Mouse (Mus musculus) gastrocnemius, postnatal 4 days (tissue): ENCODE data around the gene Kel. TPM values are rescaled to one million over a fixed set of nuclear protein-coding genes. Genes with fewer than 3 reads are reported as not detected.

ENCODE experiments used
- DNase-seq, 2 experiments: peaks; one replicate each; pipeline ENCODE4 v3.0.0; 2021 to 2022; ENCODE audit warnings: low spot score in 2 of 2, mixed read lengths in 2 of 2
- total RNA-seq, 2 experiments: library from RNA; stranded (reverse); gene quantifications; 2 replicates each; pipeline ENCODE4 v1.2.3; 2021

Gene Kel
- total RNA-seq, 2 experiments from 2014 or later, result 0.78 to 1.4 TPM

DNA sequence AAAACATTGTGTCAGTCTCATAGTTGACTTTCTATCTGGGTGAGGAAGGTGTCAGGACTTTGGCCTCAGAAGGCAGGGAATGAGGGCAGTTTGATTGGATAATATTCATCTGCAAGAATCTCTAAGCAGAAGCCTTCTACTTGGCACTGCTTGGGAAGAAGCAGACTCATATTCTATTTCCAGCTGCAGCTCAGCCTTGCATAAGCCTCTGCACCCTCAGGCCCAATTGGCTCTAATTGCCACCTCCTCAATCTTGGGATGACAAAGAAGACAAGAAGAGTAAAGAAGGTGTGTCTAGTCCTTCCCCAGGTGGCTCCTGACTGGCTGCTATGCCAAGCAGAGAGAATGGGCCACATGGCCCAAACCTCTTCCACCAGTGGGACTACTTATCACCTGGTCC lies 57.5 kb downstream of the Kel start:
- DNase-seq, result no peak

DNA sequence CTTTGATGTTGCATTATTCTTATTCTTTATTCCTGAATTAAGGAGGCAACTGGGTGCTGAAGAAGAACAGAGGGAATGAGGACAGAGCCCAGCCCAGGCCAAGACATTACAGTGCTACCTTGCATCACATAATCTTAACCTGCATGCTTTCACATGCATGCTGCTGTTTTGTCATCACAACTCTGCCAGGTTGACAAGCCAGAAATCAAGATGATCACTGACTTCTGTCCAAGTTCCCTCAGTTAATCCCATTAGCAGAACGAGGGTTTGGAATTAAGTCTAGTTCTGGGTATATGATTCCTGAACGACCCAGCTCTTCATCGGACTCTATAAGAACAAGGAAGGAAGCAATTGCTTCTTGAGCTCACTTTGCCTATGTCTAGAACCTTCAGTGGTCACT lies 57.9 kb downstream of the Kel start:
- no peak for DNase-seq

DNA sequence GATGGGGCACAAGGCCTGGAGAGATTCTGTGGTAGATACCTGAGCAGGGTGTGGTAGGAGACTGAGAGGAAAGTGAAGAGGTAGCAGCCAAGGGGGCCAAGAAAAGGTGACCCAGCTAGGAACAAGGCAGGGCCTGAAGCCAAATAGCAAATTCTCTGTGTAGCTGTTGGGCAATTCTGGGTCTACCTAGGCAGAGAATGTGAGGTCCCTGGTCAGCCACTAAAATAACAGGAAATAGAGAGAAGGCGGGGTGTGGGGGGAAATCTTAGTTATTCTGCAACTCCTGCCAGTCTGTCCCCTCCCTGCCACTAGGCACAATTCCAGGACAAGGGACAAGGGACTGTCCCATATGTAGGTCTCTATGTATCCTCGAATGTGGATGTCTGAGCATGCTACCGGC lies 60.9 kb downstream of the Kel start:
- no peak for DNase-seq

DNA sequence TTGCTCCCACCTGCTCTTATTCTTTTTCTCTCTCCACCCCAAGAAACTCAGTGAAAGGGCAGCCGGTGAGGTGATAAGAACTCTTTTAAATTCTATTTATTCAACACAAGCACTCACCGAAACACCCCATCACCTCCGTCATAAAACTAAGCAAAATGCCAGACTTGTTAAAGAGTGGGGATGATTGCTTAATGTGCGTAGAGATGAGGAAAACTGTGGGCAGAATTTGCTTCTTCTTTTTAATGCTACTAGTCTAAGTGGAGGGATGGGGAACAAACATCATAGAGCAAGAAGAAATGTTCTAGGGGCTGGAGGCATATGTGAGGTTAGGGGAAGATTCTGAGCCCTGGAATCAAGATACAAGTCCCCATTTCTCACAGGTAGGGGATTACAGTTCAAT lies 61.4 kb downstream of the Kel start:
- no peak for DNase-seq

DNA sequence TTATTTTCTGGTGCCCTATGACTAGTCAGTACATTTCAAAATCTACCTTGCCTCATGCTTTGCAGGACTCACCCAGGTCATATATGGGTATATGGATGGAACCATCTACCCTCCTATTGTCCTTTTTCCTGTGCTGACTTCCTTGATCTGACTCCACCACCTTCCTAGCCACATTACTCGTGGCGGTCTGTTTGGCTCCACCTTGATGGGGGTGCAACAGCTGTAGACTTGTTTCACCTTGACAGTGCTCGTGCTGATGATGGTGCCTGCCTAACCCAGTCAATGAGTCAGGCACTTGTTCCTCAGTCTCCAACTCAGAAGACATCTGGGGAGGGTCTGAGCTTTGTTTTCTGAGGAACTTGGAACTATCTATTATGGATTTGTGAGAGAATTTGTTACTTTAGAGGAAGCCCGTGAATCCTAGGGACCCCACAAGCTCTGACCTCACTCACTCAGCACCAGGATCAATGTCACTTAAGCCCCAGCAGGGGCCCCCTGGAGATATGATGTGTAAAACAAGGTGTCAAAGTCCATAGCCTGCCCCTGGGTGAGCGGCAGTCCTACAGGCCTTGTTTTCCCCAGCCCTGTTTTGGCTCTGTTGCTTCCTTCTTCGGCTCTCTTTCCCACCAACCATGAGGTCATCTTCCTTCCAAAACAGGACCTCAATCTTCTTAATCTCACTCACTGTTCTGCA lies 62.8 kb downstream of the Kel start:
- DNase-seq, result no peak

DNA sequence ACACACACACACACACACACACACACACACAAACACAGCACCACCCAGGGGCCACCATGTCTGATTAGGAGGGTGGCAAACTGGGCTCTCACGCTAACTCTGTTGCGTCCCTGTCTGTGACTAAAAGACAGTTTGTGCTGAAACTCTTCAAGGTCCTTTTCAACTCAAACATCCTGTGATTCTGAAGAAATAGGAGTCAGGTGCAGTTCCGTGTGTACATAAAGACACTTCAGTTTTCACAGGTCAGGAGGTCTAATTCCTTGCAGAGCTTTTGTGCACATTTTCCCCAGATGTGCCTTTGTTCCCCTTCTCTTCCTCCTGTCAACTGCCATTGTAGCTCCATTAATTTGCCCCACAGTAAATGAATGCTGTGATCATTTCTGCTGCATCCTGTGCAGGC lies 63.7 kb downstream of the Kel start:
- no peak for DNase-seq

GRCm38 (mm10) chr6:41637927-41638506 lies 66.1 kb downstream of the Kel start:
- DNase-seq, result no peak

DNA sequence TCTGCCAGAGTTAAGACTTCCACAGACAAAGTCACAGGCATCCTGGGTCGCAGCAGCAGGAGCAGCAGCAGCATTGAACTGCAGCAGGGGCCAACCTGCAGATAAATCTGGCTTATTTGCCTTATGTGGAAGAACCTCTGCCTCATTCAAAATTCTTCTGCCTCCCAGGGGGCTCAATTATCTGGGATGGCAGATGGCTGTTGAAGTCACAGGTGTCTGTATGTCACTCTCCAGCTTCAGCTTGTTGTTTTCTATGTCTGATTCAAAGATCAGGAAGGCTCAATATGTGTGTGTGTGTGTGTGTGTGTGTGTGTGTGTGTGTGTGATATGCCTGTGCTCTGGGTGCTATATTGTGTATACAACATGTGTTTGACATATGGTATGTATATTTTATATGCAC lies 66.7 kb downstream of the Kel start:
- no peak for DNase-seq

Other genes starting within 250 kb of the Kel start
- not detected for gene Prss1, start 245.4 kb downstream of the Kel start, total RNA-seq
- not detected for gene Prss2, start 182.6 kb downstream of the Kel start, total RNA-seq
- 1 to 10 TPM; 5.1 to 5.8 TPM for gene Ephb6, start 98.9 kb downstream of the Kel start, total RNA-seq
- gene Trpv6, start 67.9 kb downstream of the Kel start, total RNA-seq, result not detected
- gene Trpv5, start 23.6 kb downstream of the Kel start, total RNA-seq, result not detected
- gene Llcfc1, start 19.9 kb downstream of the Kel start, total RNA-seq, result not detected
- not detected for gene Olfr459, start 70.8 kb upstream of the Kel start, total RNA-seq
- not detected for gene Pip, start 143.2 kb upstream of the Kel start, total RNA-seq
- not detected for gene Sval2, start 148.7 kb upstream of the Kel start, total RNA-seq
- not detected for gene Sval1, start 247.3 kb upstream of the Kel start, total RNA-seq